Mouse (Mus musculus): ENCODE measurements at regions not wholly inside any gene's neighbourhood (a gene's known extent, or its start where the extent isn't known, plus 50 kb on each side); places are given as distances from the start of the nearest gene placed in this dataset.
"Not testable (repeated sequence)": the region's sequence is repeated elsewhere in the genome, so short reads cannot be mapped to it uniquely, and the experiment has no call there.

- in situ Hi-C loops (cut with MboI, MseI) = loop anchor here (10.0 kb wide), 1 partner anchor 164 kb away; no protein-coding TSS in a partner anchor
These were observed 106.6 kb upstream of the Ctag2 start for GRCm38 (mm10) chrX:64940677-64941446.

DNA sequence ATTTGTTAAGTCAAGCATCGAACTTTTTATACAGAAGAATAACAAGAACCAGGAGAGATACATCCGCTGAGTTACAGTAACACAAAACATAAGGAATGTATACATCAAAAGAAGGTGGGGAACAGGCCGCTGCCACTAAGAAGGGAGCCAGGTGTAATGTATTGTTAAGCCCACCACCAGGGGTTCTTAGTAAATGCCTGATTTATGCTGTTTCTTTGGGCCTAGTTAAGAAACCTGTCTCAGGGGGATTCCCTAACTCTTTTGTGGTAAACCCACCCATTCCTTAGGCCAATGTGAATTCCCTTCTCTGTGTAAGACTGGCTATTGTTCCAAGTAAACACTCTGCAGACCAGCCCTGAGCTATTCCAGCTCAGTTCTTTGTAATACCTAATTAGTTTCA, 68.5 kb upstream of the Ctag2 start:
- in situ Hi-C loops (cut with MboI, MseI) = not testable (repeated sequence)

Measured in regulatory T cell (primary cell).